Mouse (Mus musculus) cerebellum, adult 18-20 months (tissue): ENCODE measurements around the gene Lsm4.

Experiments
- DNase-seq, 2 experiments: peaks; one replicate each; pipeline ENCODE4 v3.0.0; 2021

Gene Lsm4

DNA sequence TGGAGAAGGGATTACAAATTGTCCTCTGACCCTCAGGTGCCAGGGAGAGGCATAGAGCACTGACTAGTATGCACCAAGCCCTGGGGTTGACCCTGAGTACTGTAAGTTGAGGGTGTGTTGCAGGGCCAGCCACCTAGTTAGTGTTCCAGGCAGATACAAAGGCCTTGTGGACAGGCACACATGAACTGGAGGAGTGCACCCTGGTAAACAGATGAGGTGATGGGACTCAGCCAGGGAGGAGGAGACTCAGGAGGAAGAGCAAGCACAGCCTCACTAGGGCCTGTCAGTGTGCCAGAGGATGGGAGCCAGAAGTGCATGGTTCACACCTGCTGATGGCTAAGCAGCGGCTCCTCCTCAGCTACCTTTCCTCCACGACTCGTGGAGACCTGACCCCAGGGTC lies 7.0 kb downstream of the Lsm4 start:
- no peak for DNase-seq

DNA sequence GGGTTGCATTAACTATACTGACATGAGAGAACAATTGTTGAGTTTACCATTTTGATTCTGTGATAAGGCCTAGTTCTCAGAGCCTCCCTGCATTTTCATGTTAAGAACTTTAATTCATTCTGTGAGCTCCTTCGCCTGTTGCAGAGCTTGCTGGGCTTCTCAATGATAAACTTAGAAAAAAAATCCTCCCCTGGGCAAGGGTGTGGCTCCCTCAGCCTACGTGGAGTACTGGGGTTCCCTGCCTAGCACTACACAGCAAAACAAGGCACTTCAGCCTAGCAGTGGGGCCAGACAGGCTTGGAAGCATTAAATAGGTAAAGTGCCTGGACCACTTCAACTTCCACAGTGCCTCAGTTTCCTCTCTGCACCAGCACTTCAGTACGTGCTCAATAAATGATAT lies 8.4 kb downstream of the Lsm4 start:
- DNase-seq: no peak

DNA sequence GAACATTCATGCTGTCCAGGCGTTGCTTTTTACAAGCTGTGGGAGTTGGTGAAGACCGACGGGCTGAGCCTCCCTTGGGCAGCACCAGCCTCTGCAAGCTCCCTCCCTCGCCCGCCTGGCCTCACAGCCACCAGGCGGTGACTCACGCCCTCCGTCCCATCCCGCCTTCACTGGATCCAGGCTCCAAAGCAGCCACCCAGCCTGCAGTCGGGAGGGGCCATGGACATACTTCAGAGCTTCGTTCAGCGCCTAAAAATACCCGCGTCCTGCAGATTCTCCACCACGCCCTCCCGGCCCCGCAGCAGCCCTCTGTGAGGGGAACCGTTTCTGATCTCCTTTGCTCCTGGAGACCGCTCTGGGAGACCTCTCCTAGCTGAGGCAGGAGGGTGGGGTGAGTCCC lies 9.1 kb downstream of the Lsm4 start:
- no peak for DNase-seq

DNA sequence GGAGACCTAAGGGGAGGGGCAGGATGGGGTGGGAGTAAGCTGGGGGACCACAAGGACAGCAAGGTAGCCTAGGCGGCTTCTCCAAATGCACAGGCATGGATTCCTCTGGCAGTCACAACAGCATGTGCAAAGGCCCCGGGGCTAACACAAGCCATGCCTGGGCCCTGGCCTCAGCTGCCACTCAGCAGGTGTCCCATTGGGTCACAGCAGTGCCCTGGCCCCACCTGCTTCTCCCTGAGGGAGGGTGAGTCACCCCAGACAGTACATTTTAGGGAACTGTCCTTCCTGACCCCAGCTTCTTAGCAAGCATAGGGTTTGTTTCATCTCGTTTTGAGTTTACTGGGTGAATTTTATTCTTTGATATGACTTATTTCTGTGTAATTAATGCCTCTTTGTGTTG lies 9.6 kb downstream of the Lsm4 start:
- DNase-seq: no peak

DNA sequence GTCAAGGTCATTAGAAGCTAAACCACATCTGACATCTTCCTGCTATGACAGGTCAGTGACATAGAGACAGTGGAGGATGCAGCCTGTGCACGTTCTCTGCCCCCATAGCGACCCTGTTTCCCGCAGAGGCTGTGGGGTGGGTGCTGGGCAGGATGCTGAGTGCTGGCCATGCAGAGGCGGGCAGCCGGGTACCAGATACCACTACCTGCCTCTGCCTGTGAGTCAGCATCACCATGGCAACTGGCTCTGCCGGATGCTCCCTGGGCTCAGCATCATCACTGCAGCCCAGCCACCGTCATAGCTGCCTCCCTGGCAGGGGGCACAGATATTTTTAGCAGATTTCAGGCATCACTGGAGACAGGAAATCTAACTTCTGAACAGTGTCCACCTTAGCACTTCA lies 11.2 kb downstream of the Lsm4 start:
- DNase-seq: no peak

DNA sequence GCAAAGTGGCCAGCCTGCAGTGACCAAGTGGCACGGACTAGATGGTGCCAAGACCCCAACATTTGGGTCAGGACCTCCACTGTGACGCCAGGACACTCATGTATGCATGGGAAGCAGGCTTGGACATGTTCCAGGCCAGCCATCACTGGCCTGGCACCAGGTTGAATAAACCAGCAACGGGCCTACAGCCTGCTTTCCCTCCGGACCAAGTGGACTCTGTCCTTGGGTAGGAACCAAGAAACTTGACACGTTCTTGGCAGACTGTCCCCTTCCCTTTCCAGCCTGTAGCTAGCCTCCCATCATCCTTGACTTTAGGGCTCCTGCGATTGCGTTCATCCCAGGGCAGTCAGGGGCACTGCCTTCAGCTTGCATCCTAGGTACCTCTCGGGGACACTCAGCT lies 14.5 kb downstream of the Lsm4 start:
- DNase-seq: no peak

DNA sequence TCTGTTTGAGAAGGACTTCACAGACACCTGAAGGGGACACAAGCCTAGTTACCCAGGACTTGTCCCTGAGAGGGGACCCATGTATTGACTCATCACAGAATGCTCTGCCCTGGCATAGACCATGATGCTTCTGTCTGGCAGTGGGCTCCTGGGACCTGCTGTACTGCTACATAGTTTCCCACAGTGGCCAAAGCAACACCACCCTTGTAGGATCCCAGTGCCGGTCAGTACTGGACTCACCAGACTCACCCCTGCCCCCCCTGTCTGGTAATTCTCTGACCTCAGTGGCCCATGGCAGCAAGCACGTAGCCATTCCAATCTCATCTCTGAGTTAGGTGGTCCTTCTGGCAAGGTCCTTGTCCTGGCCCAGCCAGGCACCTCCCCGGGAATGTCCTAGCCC lies 15.1 kb downstream of the Lsm4 start:
- DNase-seq: no peak

DNA sequence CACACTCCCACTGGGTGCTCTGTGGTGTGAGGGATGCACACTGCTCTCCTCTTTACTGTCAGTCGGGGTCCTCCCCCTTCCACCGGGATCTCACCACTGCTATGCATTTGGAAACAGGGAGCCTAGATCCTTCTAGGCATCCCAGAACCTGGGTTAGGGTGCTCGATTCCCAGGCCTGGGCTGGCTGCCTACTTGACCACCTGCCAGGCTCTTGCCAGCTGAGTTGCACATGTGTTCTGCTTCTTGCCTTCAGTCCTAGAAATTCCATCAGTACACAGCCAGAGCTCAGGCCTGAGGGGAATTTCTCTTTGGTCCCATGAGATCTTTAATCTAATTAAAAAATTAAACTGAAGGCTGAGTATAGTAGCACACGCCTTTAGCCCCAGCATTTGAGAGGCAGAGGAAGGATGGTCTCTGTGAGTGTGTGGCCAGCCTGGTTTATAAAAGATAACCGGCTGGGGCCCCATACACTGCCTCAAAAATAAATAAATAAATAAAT lies 16.9 kb downstream of the Lsm4 start:
- DNase-seq: no peak

DNA sequence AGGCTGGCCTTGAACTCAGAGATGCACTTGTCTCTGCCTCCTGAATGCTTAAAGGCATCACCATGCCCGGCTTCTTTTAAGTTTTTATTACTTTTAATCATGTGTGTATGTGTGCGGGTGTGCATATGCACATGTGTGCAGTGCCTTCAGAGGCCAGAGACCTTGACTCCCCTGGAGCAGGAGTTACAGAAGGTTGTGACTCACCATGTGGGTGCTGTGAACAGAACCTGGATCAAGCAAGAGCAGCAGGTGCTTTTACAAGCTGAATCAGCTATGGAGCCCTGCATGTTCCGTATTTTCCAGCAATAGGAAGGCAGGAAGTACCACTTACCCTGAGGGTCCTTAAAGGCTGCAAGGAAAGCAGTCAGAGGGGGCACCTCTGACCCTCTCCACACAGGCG lies 18.2 kb downstream of the Lsm4 start:
- DNase-seq: no peak

DNA sequence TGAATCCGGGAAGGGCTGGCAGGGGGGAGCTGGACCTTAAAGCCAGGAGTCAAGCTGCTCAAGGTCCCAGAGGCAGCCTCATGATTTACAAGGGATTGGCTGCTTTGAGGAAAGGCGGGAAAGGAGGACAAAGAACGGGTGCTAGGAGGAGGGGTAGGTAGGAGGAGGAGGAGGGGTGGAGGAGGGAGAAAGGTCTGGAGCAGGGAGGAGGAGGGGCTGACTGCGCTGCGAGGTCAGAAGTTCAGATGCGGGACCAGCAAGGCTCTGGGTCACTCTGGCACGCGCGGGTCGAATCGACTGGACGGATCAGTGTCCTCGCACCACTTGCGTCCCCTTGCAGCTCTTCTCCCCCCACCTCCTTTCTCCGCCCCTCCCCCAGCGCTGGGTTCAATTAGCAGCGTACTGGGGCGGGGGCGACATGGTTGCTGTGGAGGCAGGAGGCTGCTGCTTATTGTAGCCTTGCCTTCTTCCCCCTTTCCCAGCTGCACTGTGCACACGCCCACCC lies 18.7 kb downstream of the Lsm4 start:
- no peak for DNase-seq

DNA sequence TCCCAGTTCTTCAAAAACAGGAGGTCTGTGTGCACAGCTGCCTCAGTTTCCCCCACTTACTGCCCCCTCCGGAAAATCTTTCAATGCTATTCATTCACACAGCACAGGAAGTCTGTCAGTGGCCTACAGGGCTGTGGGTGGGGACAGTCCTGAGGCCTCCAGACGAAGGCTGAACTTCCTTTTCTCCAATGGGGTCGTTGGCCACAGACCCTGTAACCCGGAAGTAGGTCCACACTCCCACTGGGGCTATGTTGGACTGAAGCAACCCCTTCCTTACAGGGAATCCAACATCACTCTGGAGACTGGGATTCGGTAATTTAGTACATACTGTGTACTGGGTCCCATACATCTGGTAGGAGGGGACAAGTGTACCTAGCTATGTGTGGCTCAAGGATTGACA lies 20.6 kb downstream of the Lsm4 start:
- no peak for DNase-seq

DNA sequence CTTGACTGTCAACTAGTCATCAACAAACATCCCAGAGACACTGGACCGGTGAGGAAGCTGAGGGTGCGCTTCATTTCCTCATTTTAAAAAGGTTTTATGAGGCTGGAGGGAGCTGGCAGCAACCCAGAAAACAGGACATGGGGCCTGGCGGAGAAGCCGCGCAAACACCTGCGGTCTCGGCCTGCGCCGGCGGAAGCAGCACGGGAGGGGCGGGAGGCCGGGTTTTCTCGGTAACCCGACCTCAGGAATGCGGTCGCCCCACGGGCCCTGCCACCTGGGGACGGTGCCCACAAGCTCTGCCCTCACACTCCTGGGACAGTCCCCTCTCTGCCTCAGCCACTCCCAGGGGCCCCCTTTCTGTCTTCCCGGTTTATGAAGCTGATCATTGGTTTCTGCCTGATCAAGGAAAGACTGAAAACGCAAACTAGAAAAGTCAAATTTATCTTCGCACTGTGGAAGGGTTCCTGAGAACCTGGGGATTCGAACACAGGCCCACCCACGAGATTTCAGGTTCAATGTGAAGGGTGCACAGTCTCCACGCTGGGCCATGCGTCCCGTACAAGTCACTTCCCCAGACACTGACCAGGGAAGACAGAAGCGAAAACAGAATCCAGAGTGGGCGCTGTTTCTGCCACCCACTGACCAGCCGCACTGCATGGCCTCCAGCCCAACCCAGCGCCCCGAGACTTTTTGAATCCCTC lies 22.4 kb downstream of the Lsm4 start:
- peak; percentile 56 to 68 for DNase-seq

DNA sequence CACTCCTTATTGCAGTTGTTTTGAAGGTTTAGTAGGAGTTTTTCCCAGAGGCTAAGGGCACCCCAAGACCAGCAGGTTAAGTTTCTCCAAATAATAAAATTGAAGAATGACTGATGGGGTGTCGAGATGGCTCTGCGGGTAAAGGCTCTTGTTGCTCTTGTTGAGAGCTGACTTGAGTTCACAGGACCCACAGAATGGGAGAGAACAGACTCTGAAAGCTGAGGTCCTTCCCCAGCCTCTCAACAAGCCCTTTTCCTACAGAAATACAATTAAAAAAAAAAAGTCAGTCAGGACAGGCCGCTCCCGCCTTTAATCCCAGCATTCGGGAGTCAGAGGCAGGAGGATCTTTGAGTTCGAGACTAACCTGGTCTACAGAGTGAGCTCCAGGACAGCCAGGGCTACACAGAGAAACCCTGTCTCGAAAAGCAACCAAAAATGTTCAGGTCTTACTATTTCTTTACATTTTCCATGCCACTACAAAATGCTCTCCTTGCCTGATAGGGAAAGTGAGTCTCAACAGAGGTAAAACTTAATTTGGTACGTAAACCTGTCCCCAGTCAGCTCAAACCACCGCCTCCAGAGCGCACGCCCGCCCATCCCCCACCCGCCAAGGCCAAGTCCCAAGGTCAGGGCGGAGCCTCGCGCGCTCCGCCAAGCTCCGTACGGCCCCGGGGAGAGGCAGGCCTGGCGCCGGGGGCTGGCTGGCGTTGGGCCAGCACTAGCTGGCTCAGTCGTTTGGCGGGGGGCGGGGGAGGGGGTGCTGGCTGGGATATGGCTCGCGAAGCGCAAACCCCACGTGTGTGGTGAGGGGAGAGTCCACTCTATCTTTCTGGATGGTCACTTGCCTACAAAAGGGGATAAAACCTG lies 23.2 kb downstream of the Lsm4 start:
- DNase-seq: peak; percentile 60 to 74

DNA sequence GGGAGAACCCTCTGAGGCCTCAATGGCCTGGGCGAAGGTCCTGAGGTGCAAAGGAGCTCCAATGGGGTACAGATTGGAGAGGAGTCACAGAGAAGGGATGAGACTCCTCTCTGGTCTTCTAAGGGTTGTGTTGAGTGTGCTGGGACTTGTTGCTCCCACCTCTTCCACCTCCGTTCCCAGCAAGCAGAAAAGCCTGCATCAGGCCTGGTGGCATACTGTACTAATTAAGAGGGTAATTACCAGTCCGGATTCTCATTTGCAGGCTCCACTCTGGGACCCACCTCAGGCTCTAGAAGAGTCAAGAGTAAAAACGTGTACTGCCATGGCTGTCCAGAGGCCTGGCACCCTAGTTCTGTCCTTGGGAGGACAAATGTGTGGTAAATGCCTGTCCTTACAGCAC lies 23.9 kb downstream of the Lsm4 start:
- DNase-seq: no peak

DNA sequence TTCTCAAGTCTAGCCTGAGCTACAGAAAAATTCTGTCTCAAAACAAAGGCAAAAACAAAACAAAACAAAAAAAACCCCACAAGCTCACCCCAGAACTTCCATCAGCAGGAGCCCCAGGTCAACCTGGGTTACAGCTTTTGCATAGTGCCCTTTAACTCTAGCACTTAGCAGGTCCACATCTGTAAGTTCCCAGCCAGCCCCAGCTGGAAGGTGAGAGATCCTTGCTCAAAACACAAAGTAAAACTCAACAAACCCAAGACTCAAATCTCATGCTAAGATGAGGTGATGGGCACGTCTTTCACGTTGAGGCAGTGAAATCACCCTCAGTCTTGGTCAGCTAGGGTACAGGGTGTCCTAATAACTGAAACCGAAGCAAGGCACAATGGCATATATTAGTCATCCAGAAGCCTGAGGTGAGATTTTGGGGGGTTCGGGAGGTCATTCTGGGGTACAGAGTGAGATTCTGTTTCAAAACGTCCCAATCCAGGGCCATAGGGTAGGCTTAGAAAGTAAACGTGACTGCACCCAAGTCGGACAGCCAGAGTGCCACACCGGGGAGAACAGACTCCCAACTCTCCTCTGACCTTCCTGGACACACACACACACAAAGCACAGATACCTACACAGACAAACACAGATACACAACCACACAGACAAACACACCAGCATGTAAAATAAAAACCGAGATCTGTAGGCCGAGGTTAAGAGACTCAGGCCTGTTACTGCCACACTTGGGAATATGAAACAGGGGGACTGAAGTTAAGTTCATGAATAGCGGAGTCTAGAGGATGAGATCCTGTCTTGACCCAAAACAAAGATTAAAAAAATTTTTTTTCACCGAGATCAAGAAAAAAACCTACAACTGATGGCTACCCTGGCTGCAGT lies 24.6 kb downstream of the Lsm4 start:
- DNase-seq: peak in 1 of 2 experiments; percentile 27

DNA sequence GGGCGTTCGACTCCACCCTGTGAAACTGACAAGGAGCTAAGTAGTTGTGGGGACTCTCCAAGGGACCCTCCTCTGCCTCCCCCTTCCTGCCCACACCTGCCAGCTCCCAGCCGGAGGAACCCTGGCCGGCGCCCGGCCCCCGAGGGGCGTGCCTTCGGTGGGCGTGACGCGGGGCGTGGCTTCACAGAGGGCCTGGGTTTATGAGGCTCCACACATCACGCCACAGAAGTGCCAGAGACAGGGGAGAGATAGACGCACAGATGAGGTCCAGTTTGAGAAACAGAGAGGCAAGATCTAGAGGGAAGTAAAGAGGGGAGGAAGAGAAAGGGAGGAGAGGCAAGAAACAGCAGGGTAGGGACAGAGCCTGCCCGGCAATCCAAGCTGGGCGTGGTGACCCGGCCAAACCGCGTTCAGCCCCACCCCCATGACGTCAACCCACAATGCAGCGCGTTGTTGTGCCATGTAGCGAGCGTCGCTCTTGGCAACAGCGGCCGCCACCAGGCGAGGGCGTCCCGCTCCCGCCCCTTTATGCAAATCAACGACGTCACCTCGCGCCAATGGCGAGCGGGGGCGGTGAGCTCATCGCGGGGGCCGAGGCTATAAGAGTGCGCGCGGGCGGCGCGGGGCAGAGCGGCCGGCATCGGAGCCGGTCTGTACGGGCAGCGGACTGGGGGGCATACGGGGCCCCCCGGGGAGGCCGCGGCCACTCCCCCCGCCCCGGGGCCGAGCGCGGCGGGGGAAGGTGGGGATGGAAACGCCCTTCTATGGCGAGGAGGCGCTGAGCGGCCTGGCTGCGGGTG lies 25.5 kb downstream of the Lsm4 start, which contains the start of gene Jund:
Gene Jund (plus strand): TSS at position 640 of the 800 bp plus-strand sequence.
- peak; percentile 99 for DNase-seq

DNA sequence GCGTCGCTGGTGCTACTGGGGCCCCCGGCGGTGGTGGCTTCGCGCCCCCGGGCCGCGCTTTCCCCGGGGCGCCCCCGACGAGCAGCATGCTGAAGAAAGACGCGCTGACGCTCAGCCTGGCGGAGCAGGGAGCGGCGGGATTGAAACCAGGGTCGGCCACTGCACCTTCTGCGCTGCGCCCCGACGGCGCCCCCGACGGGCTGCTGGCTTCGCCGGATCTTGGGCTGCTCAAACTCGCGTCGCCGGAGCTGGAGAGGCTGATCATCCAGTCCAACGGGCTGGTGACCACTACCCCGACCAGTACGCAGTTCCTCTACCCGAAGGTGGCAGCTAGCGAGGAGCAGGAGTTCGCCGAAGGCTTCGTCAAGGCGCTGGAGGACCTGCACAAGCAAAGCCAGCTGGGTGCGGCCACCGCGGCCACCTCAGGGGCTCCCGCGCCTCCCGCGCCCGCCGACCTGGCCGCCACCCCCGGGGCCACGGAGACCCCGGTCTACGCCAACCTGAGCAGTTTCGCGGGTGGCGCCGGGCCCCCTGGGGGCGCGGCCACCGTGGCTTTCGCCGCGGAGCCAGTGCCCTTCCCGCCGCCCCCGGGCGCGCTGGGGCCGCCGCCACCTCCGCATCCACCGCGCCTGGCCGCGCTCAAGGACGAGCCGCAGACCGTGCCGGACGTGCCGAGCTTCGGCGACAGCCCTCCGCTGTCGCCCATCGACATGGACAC lies 26.2 kb downstream of the Lsm4 start:
- peak in 1 of 2 experiments; percentile 54 for DNase-seq

DNA sequence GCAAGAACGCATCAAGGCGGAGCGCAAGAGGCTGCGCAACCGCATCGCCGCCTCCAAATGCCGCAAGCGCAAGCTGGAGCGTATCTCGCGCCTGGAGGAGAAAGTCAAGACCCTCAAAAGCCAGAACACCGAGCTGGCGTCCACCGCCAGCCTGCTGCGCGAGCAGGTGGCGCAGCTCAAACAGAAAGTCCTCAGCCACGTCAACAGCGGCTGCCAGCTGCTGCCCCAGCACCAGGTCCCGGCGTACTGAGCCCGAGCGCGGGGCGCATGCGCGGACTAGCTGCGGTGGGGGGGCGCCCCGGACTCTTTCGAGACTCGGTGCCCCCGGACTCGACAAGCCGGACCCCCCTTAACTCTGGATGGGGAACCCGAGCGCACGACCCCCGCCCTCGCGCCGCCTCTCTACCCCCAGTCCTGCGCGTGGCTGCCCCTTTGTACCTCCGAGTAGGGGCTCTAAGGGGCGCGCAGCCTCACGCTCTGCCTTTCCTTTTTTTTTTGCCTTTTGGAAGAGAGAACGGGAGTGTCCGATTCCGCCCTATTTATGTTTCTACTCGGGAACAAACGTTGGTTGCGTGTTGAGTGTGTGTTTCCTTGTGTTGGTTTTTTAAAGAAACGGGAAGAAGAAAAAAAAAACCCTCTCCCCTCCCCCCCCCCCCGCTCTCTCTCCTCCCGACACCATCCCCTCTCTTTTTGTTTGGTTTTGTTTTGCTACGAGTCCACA lies 26.9 kb downstream of the Lsm4 start:
- peak; percentile 77 to 89 for DNase-seq

DNA sequence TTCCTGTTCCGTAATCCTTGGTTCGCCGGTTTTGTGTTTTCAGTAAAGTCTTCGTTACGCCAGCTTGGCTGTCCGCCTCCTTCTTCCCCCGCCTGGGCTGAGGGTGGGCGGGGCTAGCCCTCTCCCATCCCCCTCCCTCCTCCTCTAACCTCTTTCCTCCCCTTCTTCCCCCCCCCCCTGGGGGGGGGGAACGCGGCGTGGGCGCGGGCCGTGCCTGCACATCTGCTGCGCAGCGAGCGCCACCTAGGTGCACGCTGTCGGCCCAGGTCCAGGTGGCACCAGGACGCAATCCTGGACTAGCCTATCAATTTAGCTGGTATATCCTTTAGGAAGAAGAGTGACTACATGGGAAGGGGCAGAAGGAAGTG lies 27.5 kb downstream of the Lsm4 start:
- DNase-seq: peak; percentile 86 to 89
